Mouse (Mus musculus) lung, postnatal 4 days (tissue): Measurements from ENCODE around the gene Golga5.
A peak's percentile ranks its signal among the peaks of the same experiment; 100 is the strongest.

ENCODE experiments used
- DNase-seq, 2 experiments: peaks; one replicate each; pipeline ENCODE4 v3.0.0; 2021

The Golga5 gene

DNA sequence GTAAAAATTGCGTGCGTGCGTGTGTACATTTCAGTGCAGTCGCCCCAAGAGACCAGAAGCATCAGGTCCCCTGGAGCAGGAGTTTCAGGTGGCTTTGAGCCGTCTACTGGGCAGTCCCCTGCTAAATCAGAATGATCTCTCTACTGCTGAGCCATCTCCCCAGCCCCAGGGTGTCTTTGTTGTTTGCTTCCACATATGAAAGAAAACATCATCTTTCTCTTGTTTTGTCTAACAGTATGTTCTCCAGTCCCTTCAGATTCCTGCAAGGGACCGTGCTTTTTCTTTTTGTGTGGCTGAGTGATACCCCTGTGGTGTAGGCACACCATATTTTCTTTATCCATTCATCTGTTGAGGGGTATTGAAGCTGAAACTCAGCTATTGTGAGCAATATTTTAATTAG is 45.8 kb downstream of the Golga5 start:
- DNase-seq: no peak

- DNase-seq: no peak
Observed at GRCm38 (mm10) chr12:102516151-102516550, 47.2 kb downstream of the Golga5 start.

GRCm38 (mm10) chr12:102517647-102518046 is 48.7 kb downstream of the Golga5 start:
- DNase-seq: no peak

- peak; percentile 22 to 37 for DNase-seq
Observed at GRCm38 (mm10) chr12:102519929-102520720, 51.2 kb downstream of the Golga5 start.

GRCm38 (mm10) chr12:102521777-102522319 is 52.9 kb downstream of the Golga5 start:
- DNase-seq: peak; percentile 52 to 80

DNA sequence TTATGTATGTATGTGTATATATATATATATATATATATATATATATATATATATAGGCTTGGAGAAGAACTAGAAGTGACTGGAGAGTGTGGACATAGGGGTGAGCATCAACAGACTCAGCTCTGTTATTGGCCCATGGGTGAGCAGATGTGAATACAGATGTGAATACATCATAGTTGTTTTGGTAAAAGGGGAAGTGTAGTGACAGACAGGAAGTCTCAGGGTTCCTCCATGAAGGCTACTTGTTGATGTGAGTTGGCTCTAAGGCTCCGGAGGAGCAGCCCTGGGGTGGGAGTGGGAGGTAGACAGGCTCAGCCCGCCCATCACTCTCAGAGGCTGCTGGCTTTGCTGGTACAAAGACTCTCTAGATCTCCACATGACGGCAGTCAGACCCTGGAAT is 55.3 kb downstream of the Golga5 start:
- DNase-seq: no peak

GRCm38 (mm10) chr12:102524760-102525159 is 55.8 kb downstream of the Golga5 start:
- DNase-seq: peak; percentile 31 to 41

GRCm38 (mm10) chr12:102527989-102528388 is 59.1 kb downstream of the Golga5 start:
- DNase-seq: no peak

- no peak for DNase-seq
Observed at GRCm38 (mm10) chr12:102535796-102536195, 66.9 kb downstream of the Golga5 start.

DNA sequence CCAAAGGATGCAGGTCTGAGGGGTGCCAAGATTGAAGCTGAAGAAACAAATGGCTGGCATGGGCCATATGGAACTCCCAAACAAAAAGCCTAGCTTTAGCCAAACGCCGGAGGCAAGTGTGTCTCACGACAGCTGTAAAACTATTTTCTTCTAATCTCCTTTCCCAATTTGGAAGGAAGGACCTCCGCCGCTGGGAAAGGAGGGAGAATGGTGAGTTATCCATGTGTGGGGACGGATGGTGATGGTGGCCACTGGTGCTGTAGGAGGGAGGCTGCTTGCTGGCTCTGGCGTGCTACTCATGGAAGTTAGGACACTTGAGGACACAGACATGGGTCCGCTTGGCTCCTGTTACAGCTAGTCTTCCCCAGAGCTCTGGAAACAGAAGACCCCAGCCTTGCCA is 71.3 kb downstream of the Golga5 start:
- DNase-seq: no peak

DNA sequence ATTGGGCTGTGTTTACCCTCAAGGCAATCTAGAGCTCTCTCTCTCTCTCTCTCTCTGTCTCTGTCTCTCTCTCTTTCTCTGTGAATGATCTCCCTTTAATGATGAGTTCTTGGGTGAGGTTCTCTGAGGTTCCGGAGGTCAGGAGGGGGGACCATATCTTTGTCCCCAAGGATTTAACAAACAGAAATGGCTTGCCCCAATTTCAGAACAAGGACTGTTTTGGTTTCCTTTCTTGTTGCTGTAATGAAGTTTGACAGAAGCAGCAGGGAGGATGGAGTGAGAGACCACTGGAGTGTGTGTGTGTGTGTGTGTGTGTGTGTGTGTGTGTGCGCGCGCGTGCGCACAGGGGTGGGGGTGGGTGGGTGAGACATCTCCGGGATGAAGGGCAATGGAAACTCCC is 72.2 kb downstream of the Golga5 start:
- DNase-seq: no peak

- no peak for DNase-seq
Observed at GRCm38 (mm10) chr12:102545122-102545521, 76.2 kb downstream of the Golga5 start.
